Mouse (Mus musculus) telencephalon, adult 2 months (tissue): ENCODE measurements around the gene Atp11c.

Experiments used
- DNase-seq: peaks from one replicate; pipeline ENCODE4 v3.0.0-alpha.2; 2011; ENCODE audit warnings: low read depth, low spot score

The Atp11c gene

DNA sequence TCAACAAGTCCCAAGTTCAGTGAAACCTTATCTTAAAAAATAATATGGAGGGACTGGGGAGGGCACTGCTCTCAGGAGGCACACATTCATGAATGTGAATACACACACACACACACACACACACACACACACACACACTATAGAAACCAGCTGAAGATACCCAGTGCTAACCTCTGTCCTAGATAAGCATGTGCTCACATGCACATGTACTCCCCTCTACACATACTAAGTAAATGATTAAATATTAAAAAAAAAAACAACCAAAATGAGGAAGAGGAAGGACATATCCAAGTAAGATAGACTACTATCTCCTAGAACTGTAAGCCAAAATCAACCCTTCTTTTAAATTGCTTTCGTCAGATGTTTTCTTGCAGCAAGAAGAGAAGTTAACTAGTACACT, 205.6 kb downstream of the Atp11c start:
- no peak for DNase-seq

DNA sequence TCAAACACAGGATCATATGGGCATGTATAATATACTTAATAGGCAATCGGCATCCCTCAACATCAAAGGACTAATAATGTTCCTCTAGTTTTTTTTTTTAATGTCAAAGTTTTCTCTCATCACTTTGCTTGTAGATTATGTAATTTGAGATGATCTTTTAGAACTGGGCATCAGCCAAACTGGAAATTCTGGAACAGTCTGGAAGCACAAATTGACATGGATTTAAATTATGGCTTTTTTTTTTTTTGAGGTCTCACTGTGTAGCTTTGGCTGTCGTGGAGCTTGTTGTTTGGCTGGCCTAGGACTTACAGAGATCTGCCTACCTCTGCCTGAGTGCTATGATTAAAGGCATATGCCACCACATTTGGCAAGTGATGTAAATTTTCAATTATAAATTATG, 210.8 kb downstream of the Atp11c start:
- DNase-seq: no peak

DNA sequence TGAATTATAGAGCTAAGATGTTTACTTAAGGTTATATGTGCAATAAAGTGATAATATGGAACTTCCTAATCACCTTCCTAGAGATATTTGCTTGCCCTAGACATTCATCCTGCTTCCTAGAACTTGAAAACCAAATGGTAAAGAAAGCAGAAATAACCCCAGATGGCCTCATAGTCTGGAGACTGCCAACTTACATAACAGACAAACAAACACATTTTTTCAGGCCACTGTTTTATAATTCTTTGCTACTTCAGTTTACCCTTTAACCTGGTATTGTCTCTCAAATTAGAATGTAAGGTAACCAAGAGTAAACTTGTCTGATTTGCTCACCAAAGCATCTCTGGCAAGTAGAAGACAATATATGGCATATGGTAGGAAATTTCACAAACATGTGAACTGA, 212.1 kb downstream of the Atp11c start:
- DNase-seq: no peak

DNA sequence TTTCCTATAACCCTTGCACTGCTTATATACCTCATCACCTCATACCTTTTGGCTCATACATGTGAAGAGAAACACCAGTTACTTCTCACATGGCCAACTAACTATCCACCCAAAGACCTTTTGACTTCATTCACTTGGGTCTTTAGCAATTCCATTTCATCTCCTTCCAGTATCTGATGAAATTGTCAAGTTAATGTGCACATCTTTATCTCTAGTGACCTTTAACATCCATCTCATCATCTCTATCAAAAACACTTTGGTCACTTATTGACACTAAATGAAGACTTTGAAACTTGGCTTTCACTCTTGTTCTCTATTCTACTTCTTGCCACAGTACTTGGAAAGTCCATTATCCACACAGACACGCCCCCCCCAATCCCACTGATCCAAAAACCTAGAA, 243.8 kb downstream of the Atp11c start:
- no peak for DNase-seq

DNA sequence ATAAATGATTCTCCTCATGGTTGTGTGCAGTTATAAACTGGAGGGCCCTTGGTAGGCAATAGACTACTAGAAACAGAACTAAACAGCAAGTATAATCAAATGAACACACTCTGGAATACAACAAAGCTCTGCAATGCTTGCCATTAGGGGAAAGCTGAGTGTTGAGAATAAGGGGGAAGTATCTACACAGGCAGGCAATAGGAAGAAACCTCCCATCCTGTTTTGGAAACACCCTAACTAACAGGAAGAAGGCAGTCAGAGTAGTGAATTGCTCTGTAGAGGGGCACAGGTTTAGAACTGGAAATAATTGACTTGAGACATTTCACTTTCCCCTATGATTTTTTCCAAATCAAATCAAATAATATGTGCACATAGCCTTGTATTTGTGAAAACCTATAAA, 247.1 kb downstream of the Atp11c start:
- no peak for DNase-seq

DNA sequence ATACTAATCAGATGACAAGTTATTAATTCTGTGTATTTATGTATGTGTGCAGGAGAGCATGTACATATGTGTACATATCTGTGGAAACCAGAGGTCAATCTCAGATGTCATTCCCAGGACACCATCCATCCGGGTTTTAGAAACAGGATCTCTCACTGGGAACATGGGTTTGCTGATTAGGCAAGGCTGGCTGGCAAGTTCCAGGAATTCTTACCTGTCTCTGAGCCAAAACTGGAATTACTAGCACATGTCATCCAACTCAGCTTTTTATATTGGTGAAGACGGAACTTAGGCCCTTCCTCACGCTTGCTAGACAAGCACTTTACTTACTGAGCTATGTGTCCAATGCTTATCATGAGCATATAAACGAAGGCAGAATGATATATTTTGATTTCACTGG, 247.5 kb downstream of the Atp11c start:
- DNase-seq: no peak

DNA sequence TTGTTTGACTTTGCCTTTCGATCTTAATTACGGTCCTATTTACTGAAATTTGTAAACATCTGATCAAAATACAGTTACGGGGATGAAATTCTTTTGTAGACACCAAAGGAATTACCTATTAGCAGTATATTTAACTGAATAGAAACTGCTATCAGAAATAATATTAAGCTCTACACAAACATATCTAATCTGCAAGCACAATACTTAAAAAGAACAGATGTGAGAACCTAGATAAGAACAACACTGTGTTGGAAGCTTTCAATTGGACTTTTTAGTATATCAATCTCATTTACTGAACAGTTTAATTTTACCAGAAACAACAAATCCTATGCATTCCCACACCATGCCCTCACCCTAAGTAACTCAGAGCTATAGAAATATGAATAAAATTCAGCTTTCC, 262.8 kb downstream of the Atp11c start:
- DNase-seq: no peak

DNA sequence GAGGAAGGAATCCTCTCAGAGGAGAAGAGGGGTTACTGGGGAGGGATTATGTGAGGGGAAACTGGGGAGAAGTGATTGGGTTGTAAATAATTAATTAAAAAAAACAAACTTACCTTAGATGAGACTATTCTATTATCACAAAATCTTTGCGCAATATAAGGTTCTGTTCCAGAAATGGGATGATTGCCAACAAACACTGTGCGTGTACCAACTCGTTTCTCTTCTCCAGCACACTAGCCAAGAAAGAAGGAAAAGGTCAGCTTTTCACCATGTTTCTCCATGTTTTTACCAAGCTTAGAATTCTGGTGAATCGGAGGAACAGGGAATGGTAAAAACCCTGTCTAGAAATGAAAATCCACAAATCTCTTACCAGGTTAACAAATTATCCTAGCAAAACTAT, 271.2 kb downstream of the Atp11c start:
- DNase-seq: no peak

DNA sequence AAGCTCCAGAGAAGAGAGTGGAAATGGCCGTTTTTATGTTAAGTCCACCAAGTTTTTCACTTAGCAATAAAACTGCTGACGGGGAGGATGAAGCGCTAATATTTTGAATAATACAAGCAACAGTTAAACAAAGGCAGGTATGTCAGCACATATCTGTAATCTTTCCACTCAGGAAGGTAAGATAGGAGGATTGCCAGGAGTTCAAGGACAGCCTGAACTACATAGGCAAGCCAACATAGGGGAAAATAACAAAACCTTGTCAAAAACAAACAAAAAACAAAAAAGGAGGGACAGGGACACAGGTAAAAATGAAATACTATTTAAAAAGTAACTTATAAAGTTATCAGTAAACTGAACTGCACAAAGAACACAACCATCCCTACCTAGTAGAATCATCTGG, 274.8 kb downstream of the Atp11c start:
- DNase-seq: no peak

DNA sequence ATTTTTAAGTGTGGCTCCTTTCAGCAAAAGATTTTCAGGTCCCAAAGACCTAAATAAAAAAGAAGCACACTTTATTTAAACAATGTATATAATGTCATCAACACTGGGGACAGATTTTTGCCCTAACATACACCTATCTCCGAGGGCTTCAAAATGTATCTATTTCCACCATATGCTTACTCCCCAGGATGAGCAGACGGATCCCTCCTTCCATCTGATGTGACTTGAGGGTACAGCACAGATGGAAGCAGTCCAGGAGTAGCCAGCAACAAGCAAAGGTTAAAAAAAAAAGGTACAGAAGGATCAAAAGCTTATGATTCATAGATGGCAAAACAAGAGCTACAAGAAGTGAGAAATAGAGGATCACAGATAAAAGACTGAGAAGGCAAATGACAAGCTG, 300.2 kb downstream of the Atp11c start:
- no peak for DNase-seq

DNA sequence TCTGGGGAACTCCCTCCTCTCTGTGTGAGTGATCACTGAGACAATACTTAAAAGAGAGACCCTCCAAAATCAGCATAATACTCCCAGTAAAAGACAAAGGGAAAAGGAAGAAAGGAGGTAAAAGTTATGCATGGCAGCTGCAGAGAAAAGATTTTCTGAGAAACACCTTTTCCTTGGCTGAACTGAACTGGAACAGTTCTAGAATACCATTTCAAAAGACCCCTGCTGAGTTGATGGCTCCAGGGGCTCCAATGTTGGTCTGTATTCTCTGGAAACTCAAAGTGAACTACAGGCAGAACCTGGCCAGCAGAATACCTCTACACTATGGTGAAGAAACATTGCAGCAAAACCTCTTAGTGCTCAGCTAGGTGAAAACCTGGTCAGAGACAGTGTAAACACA, 337.2 kb downstream of the Atp11c start:
- DNase-seq: no peak

DNA sequence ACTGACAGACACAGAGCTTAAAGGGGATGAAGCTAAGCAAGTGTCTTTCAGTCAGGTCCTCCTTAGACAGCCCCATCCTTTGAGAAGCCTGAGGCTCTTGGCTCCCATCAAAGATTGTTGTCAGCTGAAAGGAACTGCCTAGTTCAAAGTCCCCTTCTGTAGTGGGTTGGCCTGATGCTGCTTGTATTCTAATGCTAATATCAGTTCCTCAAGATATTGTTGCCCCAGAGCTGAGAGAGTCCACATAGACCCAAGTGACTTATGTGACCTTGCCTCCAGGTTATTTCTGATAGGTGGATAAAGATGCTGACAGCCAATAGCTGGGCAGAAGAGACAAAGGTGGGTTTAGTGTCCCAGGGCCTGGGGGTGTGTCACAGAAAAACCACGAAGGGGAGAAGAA, 404.8 kb downstream of the Atp11c start:
- no peak for DNase-seq

DNA sequence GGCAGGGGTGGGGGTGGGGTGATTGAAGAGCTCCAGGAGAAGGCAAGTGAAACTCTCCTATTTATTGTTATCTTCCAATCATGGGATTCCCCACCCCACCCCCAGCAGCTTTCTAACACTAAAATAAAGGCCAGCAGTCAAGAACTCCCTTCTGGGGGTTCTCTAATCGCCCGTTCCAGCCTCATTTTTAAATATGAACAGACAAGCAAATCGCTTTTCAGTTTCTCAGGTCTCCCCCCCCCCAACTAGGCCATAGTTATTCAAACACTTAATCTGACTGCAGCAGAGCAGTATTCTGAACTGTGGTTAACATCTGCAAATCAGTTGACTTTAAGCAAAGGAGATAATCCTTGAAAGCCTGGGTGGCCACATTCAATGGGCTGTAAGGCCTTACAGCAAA, 409.9 kb downstream of the Atp11c start:
- no peak for DNase-seq

DNA sequence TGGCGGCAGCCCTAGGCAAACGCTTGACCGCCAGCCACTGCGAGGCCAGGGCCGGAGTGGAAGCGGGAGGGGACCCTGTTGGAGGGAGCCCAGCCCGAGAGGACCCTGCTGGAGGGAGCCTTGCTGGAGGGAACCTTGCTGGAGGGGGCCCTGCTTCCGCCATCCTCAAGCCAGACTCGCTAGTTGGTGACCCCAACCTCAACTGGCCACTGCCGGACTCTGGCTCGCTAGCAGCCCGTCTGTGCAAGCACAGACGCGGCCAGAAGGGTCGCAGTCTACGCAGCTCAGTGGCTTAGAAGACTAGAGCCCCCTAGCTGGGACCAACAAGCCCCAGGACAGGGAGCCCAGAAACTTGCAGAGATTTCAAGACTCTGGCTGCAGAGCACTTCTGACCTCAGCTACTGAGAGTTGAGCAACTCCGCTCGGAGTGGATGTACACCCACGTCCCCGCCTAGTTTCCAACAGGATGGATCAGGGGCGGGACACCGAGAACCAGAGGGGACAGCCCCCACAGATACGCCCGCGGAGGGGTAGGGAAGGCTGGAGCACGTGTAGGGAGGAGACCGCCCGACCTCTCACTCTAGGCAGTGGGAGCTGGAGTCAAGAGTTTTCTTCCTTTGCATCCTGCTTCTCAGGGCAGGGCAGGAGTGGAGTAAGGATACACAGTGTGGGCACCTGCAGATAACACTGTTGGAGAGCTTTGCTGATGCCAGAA, 413.6 kb downstream of the Atp11c start, which contains the start of gene Mcf2:
Gene Mcf2 (minus strand): TSS at position 346 of the 715 bp plus-strand sequence.
- DNase-seq: no peak

DNA sequence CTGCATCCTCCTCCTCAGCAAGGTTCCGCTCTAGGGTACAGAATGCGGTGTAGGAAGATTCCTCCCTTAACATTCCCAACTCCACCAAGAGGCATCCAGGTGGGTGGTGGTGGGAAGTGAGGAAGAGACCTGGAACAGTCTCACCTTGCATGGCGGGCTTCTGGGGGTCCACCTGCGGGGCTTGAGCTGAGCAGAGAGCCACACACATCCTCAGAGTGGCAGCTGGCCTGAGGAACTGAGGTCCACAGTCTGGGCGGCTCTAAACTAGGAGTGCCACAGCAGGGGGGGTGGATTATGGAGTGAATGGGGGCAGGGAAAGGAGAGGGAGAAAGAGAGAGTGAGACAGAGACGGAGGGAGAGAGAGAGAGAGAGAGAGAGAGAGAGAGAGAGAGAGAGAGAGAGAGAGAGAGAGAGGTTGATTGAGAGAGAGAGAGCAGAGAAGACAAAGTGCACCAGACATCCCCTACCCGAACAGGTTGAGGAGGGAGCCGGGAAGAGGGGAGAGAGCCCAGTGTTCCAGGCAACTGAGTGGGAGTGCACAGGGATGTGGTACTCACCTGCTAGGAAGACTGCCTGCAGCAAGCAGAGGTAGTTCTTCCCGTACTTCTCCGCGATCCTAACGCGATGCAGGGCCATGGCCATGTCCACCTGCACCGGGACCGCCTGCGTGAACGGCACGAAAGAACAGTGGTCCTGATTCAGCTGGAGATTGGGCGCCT, 414.3 kb downstream of the Atp11c start:
- no peak for DNase-seq
